Mouse (Mus musculus): ENCODE measurements around the gene Rpl36. TPM values are rescaled to one million over a fixed set of nuclear protein-coding genes. Genes with fewer than 3 reads are reported as not detected.
A peak's percentile ranks its signal among the peaks of the same experiment; 100 is the strongest.
"Not testable (repeated sequence)": the region's sequence is repeated elsewhere in the genome, so short reads cannot be mapped to it uniquely, and the experiment has no call there.

The Rpl36 gene
- polyA plus RNA-seq, 1 experiment from 2014 or later = 2,447 TPM

DNA sequence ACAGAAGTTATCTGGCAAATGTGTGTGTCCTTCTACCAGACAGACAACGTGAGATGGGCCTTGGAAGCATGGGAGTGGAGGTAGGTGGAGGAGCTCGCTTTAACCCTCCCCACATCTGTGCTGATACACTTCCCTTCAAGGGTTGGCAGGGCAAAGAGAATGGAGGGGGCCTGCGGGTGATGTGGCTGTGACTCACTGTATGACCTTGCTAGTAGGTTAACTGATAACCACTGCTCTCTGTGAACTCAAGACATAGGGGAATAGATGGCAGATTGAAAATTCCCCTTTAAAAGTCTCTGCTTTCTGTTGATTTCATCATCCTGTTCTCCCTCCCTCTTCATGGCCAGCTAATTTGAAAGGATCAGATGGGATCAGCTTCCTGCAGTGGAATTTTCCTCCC, 12.3 kb downstream of the Rpl36 start:
- WGBS = 78% methylated on average over 3 of the region's 3 CpGs
- no peak overlapping the region for H3K9ac ChIP-seq (replicated peaks; ENCODE audit: low read depth, low read length)
- peak overlapping the region; percentile 85; the same call in 1 of the 2 replicates for H3K4me3 ChIP-seq (ENCODE audit: low read depth, low read length)

GRCm38 (mm10) chr17:56626260-56626659, 13.0 kb downstream of the Rpl36 start:
- H3K9ac ChIP-seq (replicated peaks; ENCODE audit: low read depth, low read length) = peak overlapping the region; percentile 87
- peaks cover 14% of the 10 kb centered on the region; the same call in 1 of the 2 replicates for H3K36me3 ChIP-seq (ENCODE audit: control insufficient read depth, insufficient read depth, low read length)
- peak overlapping the region; percentile 89 for H3K27ac ChIP-seq (ENCODE audit: low read length)
- peak overlapping the region; percentile 85 for H3K4me3 ChIP-seq (ENCODE audit: low read depth, low read length)
- H3K9me3 ChIP-seq (ENCODE audit: control insufficient read depth, low read depth, low read length) = no peaks in the 10 kb centered on the region
- H3K27me3 ChIP-seq (ENCODE audit: control insufficient read depth, insufficient read depth, low read length) = no peaks in the 10 kb centered on the region
- ATAC-seq (ENCODE audit: insufficient number of reproducible peaks, insufficient read depth, low FRiP score, low read depth) = peak; percentile 0; the same call in 1 of the 2 replicates
- H3K4me2 ChIP-seq (replicated peaks; ENCODE audit: low read depth, low read length) = peak overlapping the region; percentile 98
- H3K4me1 ChIP-seq (ENCODE audit: control insufficient read depth, insufficient read depth, low read length) = peaks cover 13% of the 10 kb centered on the region
- WGBS = under 1% methylated on average over 32 of the region's 32 CpGs

More for the DNA sequence above, 12.3 kb downstream of the Rpl36 start:
- peaks cover 13% of the 10 kb centered on the region for H3K4me1 ChIP-seq (ENCODE audit: control insufficient read depth, insufficient read depth, low read length)
- H3K27ac ChIP-seq (ENCODE audit: low read length) = no peak overlapping the region
- no peaks in the 10 kb centered on the region for H3K9me3 ChIP-seq (ENCODE audit: control insufficient read depth, low read depth, low read length)
- H3K27me3 ChIP-seq (ENCODE audit: control insufficient read depth, insufficient read depth, low read length) = no peaks in the 10 kb centered on the region
- peaks cover 20% of the 10 kb centered on the region; the same call in 1 of the 2 replicates for H3K36me3 ChIP-seq (ENCODE audit: control insufficient read depth, insufficient read depth, low read length)
- ATAC-seq (ENCODE audit: insufficient number of reproducible peaks, insufficient read depth, low FRiP score, low read depth) = no peak
- peak overlapping the region; percentile 98 for H3K4me2 ChIP-seq (replicated peaks; ENCODE audit: low read depth, low read length)

- Histone ChIP-seq H3K9me3 (ENCODE audit: control insufficient read depth, low read depth, low read length) (no peaks in the 10 kb centered on the region), H3K9ac (replicated peaks; ENCODE audit: low read depth, low read length) (peak within 1 kb of the TSS; percentile 87), H3K27me3 (ENCODE audit: control insufficient read depth, insufficient read depth, low read length) (no peaks in the 10 kb centered on the region), H3K4me2 (replicated peaks; ENCODE audit: low read depth, low read length) (peak within 1 kb of the TSS; percentile 98), H3K4me3 (ENCODE audit: low read depth, low read length) (peak within 1 kb of the TSS; percentile 85), H3K4me1 (ENCODE audit: control insufficient read depth, insufficient read depth, low read length) (peaks cover 13% of the 10 kb centered on the region), H3K36me3 (ENCODE audit: control insufficient read depth, insufficient read depth, low read length) (peaks cover 11% of the 10 kb centered on the region; the same call in 1 of the 2 replicates), H3K27ac (ENCODE audit: low read length) (peak within 1 kb of the TSS; percentile 89)
- under 1% methylated on average over 51 of the region's 51 CpGs for WGBS
- peak; percentile 90 for ATAC-seq (ENCODE audit: insufficient number of reproducible peaks, insufficient read depth, low FRiP score, low read depth)
These were observed 13.7 kb downstream of the Rpl36 start, which contains the start of gene Lonp1 for GRCm38 (mm10) chr17:56626754-56627470. Gene Lonp1 (minus strand): TSS chr17:56626887.

GRCm38 (mm10) chr17:56627530-56628277, 14.5 kb downstream of the Rpl36 start, which contains the start of gene Catsperd:
Gene Catsperd (plus strand): TSS chr17:56628143.
- Histone ChIP-seq H3K9me3 (ENCODE audit: control insufficient read depth, low read depth, low read length) (no peaks in the 10 kb centered on the region), H3K4me1 (ENCODE audit: control insufficient read depth, insufficient read depth, low read length) (peaks cover 13% of the 10 kb centered on the region), H3K4me2 (replicated peaks; ENCODE audit: low read depth, low read length) (peak within 1 kb of the TSS; percentile 98), H3K27ac (ENCODE audit: low read length) (peak within 1 kb of the TSS; percentile 89), H3K36me3 (ENCODE audit: control insufficient read depth, insufficient read depth, low read length) (peaks cover 11% of the 10 kb centered on the region; the same call in 1 of the 2 replicates), H3K4me3 (ENCODE audit: low read depth, low read length) (peak within 1 kb of the TSS; percentile 85), H3K9ac (replicated peaks; ENCODE audit: low read depth, low read length) (no peak within 1 kb of the TSS; the same call in 1 of the 2 replicates), H3K27me3 (ENCODE audit: control insufficient read depth, insufficient read depth, low read length) (no peaks in the 10 kb centered on the region)
- WGBS = 8% methylated on average over 26 of the region's 26 CpGs
- peak; percentile 38 for ATAC-seq (ENCODE audit: insufficient number of reproducible peaks, insufficient read depth, low FRiP score, low read depth)

DNA sequence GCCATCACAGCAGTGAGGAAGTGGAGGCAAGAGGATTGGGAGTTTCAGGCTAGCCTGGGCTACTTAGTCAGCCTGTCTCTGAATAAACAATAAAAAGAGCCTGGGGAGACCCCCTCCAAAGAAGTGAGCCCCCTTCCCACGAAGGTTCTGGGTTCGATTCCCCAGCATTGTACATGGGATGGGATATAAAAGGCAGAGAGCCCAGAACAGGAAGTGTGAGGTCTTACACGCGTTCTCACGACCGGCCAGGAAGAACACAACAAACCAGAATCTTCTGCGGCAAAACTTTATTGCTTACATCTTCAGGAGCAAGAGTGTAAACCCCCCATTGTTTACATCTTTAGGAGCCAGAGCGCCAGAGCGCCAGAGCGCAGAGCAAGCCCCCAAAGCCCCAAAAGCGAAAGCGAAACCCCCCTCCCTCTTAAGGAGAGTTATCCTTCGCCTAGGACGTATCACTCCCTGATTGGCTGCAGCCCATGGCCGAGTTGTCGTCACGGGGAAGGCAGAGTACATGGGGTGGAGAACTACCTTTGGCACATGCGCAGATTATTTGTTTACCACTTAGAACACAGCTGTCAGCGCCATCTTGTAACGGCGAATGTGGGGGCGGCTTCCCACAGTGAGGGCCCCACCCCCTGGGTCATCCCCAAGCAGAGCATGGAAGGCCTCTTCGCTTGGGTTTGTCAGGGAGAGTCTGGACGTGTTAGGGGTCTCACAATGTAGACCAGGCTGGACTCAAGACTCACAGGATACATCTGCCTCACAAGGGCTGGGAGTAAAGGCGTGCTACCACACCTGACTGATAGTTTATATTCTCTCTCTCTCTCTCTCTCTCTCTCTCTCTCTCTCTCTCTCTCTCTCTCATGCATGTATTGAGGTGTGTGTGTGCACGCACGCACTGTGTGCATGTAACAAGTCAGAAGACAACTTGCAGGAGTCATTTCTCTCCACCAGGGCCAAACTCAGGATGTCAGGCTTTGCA, 16.9 kb downstream of the Rpl36 start:
- not testable (repeated sequence) for H3K36me3 ChIP-seq (ENCODE audit: control insufficient read depth, insufficient read depth, low read length); H3K9ac ChIP-seq (replicated peaks; ENCODE audit: low read depth, low read length); H3K4me3 ChIP-seq (ENCODE audit: low read depth, low read length); H3K27me3 ChIP-seq (ENCODE audit: control insufficient read depth, insufficient read depth, low read length); H3K4me2 ChIP-seq (replicated peaks; ENCODE audit: low read depth, low read length); H3K9me3 ChIP-seq (ENCODE audit: control insufficient read depth, low read depth, low read length); ATAC-seq (ENCODE audit: insufficient number of reproducible peaks, insufficient read depth, low FRiP score, low read depth); H3K27ac ChIP-seq (ENCODE audit: low read length)
- H3K4me1 ChIP-seq (ENCODE audit: control insufficient read depth, insufficient read depth, low read length) = peaks cover 13% of the 10 kb centered on the region
- WGBS = 88% methylated on average over 27 of the region's 27 CpGs

DNA sequence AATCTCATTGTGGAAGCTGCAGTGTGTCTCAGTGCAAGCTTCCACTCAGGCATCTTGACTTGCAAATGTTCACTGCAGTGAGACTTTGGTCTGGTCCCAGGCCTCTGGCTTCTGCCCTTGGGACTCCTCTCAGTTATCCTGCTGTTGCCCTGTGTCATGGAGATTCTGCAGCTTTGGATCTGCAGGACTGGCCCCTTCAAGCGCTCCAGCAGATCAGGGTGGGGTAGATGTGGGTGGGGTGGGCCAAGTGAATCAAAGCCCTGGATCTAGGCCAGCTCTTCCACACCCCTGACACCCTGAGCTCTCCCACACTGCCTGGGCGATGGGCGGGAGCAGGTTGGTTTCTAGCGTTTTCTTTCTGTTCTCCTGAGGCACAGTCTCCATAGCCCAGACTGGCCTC, 18.6 kb downstream of the Rpl36 start:
- no peak overlapping the region for H3K9ac ChIP-seq (replicated peaks; ENCODE audit: low read depth, low read length)
- WGBS = 55% methylated on average over 4 of the region's 4 CpGs
- no peak overlapping the region for H3K4me3 ChIP-seq (ENCODE audit: low read depth, low read length)
- no peak overlapping the region for H3K27ac ChIP-seq (ENCODE audit: low read length)
- H3K36me3 ChIP-seq (ENCODE audit: control insufficient read depth, insufficient read depth, low read length) = no peaks in the 10 kb centered on the region
- no peak for ATAC-seq (ENCODE audit: insufficient number of reproducible peaks, insufficient read depth, low FRiP score, low read depth)
- no peaks in the 10 kb centered on the region for H3K27me3 ChIP-seq (ENCODE audit: control insufficient read depth, insufficient read depth, low read length)
- H3K4me2 ChIP-seq (replicated peaks; ENCODE audit: low read depth, low read length) = no peak overlapping the region
- 0 out of 2 replicates have a peak, but pooled peaks cover 4% of the 10 kb centered on the region for H3K4me1 ChIP-seq (ENCODE audit: control insufficient read depth, insufficient read depth, low read length)
- H3K9me3 ChIP-seq (ENCODE audit: control insufficient read depth, low read depth, low read length) = no peaks in the 10 kb centered on the region

GRCm38 (mm10) chr17:56634023-56634422, 20.8 kb downstream of the Rpl36 start:
- no peaks in the 10 kb centered on the region for H3K4me1 ChIP-seq (ENCODE audit: control insufficient read depth, insufficient read depth, low read length)
- no peaks in the 10 kb centered on the region for H3K27me3 ChIP-seq (ENCODE audit: control insufficient read depth, insufficient read depth, low read length)
- no peaks in the 10 kb centered on the region for H3K36me3 ChIP-seq (ENCODE audit: control insufficient read depth, insufficient read depth, low read length)
- no peak overlapping the region for H3K4me3 ChIP-seq (ENCODE audit: low read depth, low read length)
- H3K9me3 ChIP-seq (ENCODE audit: control insufficient read depth, low read depth, low read length) = no peaks in the 10 kb centered on the region
- H3K27ac ChIP-seq (ENCODE audit: low read length) = no peak overlapping the region
- H3K4me2 ChIP-seq (replicated peaks; ENCODE audit: low read depth, low read length) = no peak overlapping the region
- ATAC-seq (ENCODE audit: insufficient number of reproducible peaks, insufficient read depth, low FRiP score, low read depth) = no peak
- H3K9ac ChIP-seq (replicated peaks; ENCODE audit: low read depth, low read length) = no peak overlapping the region
- 85% methylated on average over 6 of the region's 6 CpGs for WGBS
